Mouse (Mus musculus) liver, embryonic 12.5 days (tissue): ENCODE results near the gene Adgre5. TPM values are rescaled to one million over a fixed set of nuclear protein-coding genes. Genes with fewer than 3 reads are reported as not detected.

ENCODE experiments used
- ATAC-seq: fragments of 200-750 bp; cut with Nextera tagmentation; 2 replicates; pipeline ENCODE4 v1.8.0; 2017; ENCODE audit warnings: moderate number of reproducible peaks, mild to moderate bottlenecking, moderate library complexity
- H3K27ac ChIP-seq: fragments of 300-500 bp; sonication (generic); 2 replicates; pipeline ENCODE4 v1.5.1; 2016; ENCODE audit warnings: mild to moderate bottlenecking
- H3K27me3 ChIP-seq: fragments of 300-500 bp; sonication (generic); replicated peaks from 2 replicates; pipeline ENCODE4 v1.6.1; 2016; ENCODE audit warnings: mild to moderate bottlenecking, moderate library complexity
- H3K36me3 ChIP-seq: fragments of 300-500 bp; sonication (generic); 2 replicates; pipeline ENCODE4 v1.6.1; 2016; ENCODE audit warnings: mild to moderate bottlenecking, moderate library complexity
- H3K4me1 ChIP-seq: fragments of 300-500 bp; sonication (generic); 2 replicates; pipeline ENCODE4 v1.6.1; 2016
- H3K4me2 ChIP-seq: fragments of 300-500 bp; sonication (generic); 2 replicates; pipeline ENCODE4 v1.6.1; 2016; ENCODE audit warnings: mild to moderate bottlenecking, moderate library complexity
- H3K4me3 ChIP-seq: fragments of 300-500 bp; sonication (generic); 2 replicates; pipeline ENCODE4 v1.5.1; 2016; ENCODE audit warnings: mild to moderate bottlenecking, moderate library complexity
- H3K9ac ChIP-seq: fragments of 300-500 bp; sonication (generic); 2 replicates; pipeline ENCODE4 v1.6.1; 2016; ENCODE audit warnings: mild to moderate bottlenecking, moderate library complexity
- H3K9me3 ChIP-seq: fragments of 300-500 bp; sonication (generic); replicated peaks from 2 replicates; pipeline ENCODE4 v1.6.1; 2016; ENCODE audit warnings: mild to moderate bottlenecking, moderate library complexity
- WGBS: fragments of 180-500 bp; shearing (Covaris S2); methylation state at CpG from one replicate; pipeline ENCODE4 v1.1.7; 2016; ENCODE audit not compliant: insufficient replicate concordance; 5-methylcytosine and 5-hydroxymethylcytosine counted together
- polyA plus RNA-seq: library from polyadenylated mRNA; unstranded; fragments of >200 nt; fragmentation: Nextera tagmentation; extraction: Ambion mirVana; gene quantifications from 2 replicates; pipeline ENCODE4 v1.2.1, GENCODE M21; 2016

Adgre5 gene
- polyA plus RNA-seq, 1 experiment from 2014 or later = 11.5 TPM

DNA sequence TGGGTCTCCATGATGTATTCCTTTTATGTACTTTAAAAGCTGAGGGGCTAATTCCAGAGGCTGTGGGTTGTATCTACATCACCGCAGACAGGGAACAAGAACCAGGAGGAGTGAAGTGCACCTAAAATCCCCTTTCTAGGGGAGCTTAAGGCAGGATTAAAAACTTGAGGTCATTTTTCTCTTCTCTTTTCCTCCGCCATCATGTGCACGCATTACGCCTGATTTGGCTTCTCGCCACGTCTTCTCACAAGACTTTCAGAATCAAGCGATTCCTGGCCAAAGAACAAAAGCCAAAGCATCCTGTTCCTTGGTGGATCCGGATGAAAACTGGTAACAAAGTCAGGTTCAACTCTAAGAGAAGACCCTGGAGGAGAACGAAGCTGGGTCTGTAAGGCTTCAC, 8.1 kb upstream of the Adgre5 start:
- WGBS = 76% methylated on average over 9 of the region's 9 CpGs
- Histone ChIP-seq H3K4me3 (no peak overlapping the region), H3K4me1 (peaks cover 17% of the 10 kb centered on the region), H3K36me3 (no peaks in the 10 kb centered on the region), H3K4me2 (no peak overlapping the region), H3K9me3 (no peaks in the 10 kb centered on the region), H3K27me3 (peaks cover 51% of the 10 kb centered on the region), H3K27ac (no peak overlapping the region), H3K9ac (no peak overlapping the region)
- no peak for ATAC-seq

GRCm38 (mm10) chr8:83748708-83749107, 7.6 kb upstream of the Adgre5 start:
- H3K36me3 ChIP-seq = no peaks in the 10 kb centered on the region
- WGBS = 18% methylated on average over 3 of the region's 3 CpGs
- peak overlapping the region; percentile 60; the same call in 1 of the 2 replicates for H3K4me2 ChIP-seq
- H3K9me3 ChIP-seq = no peaks in the 10 kb centered on the region
- no peak overlapping the region for H3K4me3 ChIP-seq
- H3K9ac ChIP-seq = no peak overlapping the region
- no peak overlapping the region for H3K27ac ChIP-seq
- H3K27me3 ChIP-seq = peaks cover 51% of the 10 kb centered on the region
- 0 out of 2 replicates have a peak, but pooled peaks have one; percentile 35 for ATAC-seq
- H3K4me1 ChIP-seq = peaks cover 17% of the 10 kb centered on the region

DNA sequence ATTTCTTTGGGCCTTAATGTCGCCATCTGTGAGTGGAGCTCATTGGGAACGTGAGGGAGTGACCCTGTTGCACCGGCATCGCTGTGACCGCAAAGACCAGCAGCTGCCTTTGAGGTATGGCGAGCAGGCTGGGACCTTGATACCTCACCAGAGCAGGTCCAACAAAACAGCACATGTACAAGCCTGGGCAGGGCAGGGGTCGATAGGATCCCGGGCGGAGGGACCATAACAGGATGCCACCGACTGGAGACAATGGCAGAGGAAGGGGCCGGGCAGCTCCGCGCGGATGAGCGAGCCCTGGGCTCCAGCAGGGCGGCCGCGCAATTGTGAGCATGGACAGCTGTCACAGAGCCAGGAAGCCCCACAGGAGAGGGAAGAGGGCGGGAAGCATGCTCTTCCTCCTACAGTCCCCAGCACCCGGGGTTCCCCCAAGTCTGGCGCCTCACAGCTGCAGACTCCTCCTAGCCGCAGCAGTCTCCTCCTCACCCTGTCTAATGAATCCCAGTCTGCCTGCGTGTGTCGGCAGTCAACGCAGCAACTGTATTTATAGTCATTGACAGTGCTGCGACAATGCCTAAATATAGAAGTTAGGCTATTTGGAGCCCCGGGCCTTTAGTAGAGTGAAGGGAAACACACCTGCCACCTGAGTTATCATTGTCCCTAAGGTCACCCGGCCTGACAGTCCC, 6.7 kb upstream of the Adgre5 start:
- peak overlapping the region; percentile 37 for H3K4me3 ChIP-seq
- H3K9me3 ChIP-seq = no peaks in the 10 kb centered on the region
- peak; percentile 58 for ATAC-seq
- H3K9ac ChIP-seq = 0 out of 2 replicates have a peak overlapping the region, but pooled peaks have one; percentile 14
- no peaks in the 10 kb centered on the region for H3K36me3 ChIP-seq
- no peak overlapping the region for H3K27ac ChIP-seq
- H3K4me1 ChIP-seq = peaks cover 21% of the 10 kb centered on the region
- WGBS = 4% methylated on average over 28 of the region's 28 CpGs
- H3K4me2 ChIP-seq = peak overlapping the region; percentile 60
- peaks cover 49% of the 10 kb centered on the region for H3K27me3 ChIP-seq

- H3K27me3 ChIP-seq = peaks cover 56% of the 10 kb centered on the region
- ATAC-seq = no peak
- no peaks in the 10 kb centered on the region for H3K9me3 ChIP-seq
- H3K4me1 ChIP-seq = peaks cover 58% of the 10 kb centered on the region
- no peak overlapping the region for H3K27ac ChIP-seq
- 76% methylated on average over 4 of the region's 4 CpGs for WGBS
- H3K4me2 ChIP-seq = no peak overlapping the region
- no peak overlapping the region for H3K9ac ChIP-seq
- no peaks in the 10 kb centered on the region for H3K36me3 ChIP-seq
- no peak overlapping the region for H3K4me3 ChIP-seq
These were observed 2.9 kb upstream of the Adgre5 start for GRCm38 (mm10) chr8:83744070-83744469.

- H3K9me3 ChIP-seq = no peaks in the 10 kb centered on the region
- no peaks in the 10 kb centered on the region for H3K36me3 ChIP-seq
- H3K4me3 ChIP-seq = no peak overlapping the region
- peaks cover 45% of the 10 kb centered on the region for H3K27me3 ChIP-seq
- peaks cover 57% of the 10 kb centered on the region for H3K4me1 ChIP-seq
- no peak overlapping the region for H3K4me2 ChIP-seq
- H3K9ac ChIP-seq = no peak overlapping the region
- H3K27ac ChIP-seq = no peak overlapping the region
- ATAC-seq = peak; percentile 47; the same call in 1 of the 2 replicates
- 46% methylated on average over 6 of the region's 6 CpGs for WGBS
These were observed 1.8 kb upstream of the Adgre5 start for GRCm38 (mm10) chr8:83742968-83743367.

DNA sequence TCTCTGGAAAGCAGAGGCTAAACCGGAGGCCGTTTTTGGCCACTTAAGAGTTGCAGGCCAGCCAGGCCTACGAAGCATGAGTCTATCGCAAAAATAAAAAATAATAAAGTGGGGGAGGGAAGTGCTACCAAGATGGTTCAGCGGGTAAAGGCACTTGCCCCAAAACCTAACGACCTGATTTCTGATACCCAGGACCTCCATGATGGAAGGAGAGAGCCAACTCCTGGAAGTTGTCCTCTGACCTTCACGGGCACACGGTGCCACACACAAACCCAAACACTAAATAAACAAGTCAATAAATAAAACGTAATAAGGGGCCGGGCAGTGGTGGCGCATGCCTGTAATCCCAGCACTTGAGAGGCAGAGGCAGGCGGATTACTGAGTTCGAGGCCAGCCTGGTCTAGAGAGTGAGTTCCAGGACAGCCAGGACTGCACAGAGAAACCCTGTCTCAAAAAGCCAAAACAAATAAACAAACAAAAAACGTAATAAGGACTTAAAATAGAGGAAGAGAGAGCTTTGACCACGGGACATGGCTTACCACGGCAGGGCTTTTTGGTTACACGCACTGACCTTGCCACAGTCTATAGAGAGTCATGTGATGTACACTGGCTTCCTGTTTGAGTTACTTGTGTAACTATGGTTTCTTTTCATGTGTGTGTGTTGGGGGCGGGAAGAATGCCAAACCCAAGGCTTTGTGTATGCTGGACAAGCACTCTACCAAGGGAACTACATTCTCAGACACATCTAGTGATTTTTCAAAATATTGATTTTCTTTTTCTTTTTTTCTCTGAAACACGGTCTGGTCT, 926 bp upstream of the Adgre5 start:
- no peak overlapping the region for H3K27ac ChIP-seq

GRCm38 (mm10) chr8:83740586-83740975, 545 bp downstream of the Adgre5 start:
- H3K27ac ChIP-seq = 0 out of 2 replicates have a peak overlapping the region, but pooled peaks have one; percentile 32
- H3K27me3 ChIP-seq = peaks cover 24% of the 10 kb centered on the region
- H3K4me2 ChIP-seq = peak overlapping the region; percentile 83
- peaks cover 56% of the 10 kb centered on the region for H3K4me1 ChIP-seq
- peak overlapping the region; percentile 64 for H3K9ac ChIP-seq
- ATAC-seq = 0 out of 2 replicates have a peak, but pooled peaks have one; percentile 14
- H3K9me3 ChIP-seq = no peaks in the 10 kb centered on the region; the same call in 1 of the 2 replicates
- H3K36me3 ChIP-seq = no peaks in the 10 kb centered on the region
- WGBS = 21% methylated on average over 3 of the region's 3 CpGs
- peak overlapping the region; percentile 59 for H3K4me3 ChIP-seq

More for the DNA sequence above, 926 bp upstream of the Adgre5 start:
- H3K27me3 ChIP-seq = peaks cover 36% of the 10 kb centered on the region
- peak overlapping the region; percentile 83 for H3K4me2 ChIP-seq
- WGBS = 70% methylated on average over 19 of the region's 19 CpGs
- ATAC-seq = no peak
- H3K9me3 ChIP-seq = no peaks in the 10 kb centered on the region; the same call in 1 of the 2 replicates
- H3K4me1 ChIP-seq = peaks cover 56% of the 10 kb centered on the region
- H3K36me3 ChIP-seq = no peaks in the 10 kb centered on the region
- peak overlapping the region; percentile 59 for H3K4me3 ChIP-seq
- H3K9ac ChIP-seq = 0 out of 2 replicates have a peak overlapping the region, but pooled peaks have one; percentile 64

- Histone ChIP-seq H3K4me3 (0 out of 2 replicates have a peak overlapping the region, but pooled peaks have one; percentile 59), H3K27me3 (peaks cover 22% of the 10 kb centered on the region), H3K27ac (peak overlapping the region; percentile 23; the same call in 1 of the 2 replicates), H3K36me3 (no peaks in the 10 kb centered on the region), H3K4me2 (peak overlapping the region; percentile 83), H3K4me1 (peaks cover 56% of the 10 kb centered on the region), H3K9me3 (no peaks in the 10 kb centered on the region; the same call in 1 of the 2 replicates), H3K9ac (peak overlapping the region; percentile 14; the same call in 1 of the 2 replicates)
- no peak for ATAC-seq
- 29% methylated on average over 8 of the region's 8 CpGs for WGBS
These were observed 1.2 kb downstream of the Adgre5 start for GRCm38 (mm10) chr8:83739711-83740468.

DNA sequence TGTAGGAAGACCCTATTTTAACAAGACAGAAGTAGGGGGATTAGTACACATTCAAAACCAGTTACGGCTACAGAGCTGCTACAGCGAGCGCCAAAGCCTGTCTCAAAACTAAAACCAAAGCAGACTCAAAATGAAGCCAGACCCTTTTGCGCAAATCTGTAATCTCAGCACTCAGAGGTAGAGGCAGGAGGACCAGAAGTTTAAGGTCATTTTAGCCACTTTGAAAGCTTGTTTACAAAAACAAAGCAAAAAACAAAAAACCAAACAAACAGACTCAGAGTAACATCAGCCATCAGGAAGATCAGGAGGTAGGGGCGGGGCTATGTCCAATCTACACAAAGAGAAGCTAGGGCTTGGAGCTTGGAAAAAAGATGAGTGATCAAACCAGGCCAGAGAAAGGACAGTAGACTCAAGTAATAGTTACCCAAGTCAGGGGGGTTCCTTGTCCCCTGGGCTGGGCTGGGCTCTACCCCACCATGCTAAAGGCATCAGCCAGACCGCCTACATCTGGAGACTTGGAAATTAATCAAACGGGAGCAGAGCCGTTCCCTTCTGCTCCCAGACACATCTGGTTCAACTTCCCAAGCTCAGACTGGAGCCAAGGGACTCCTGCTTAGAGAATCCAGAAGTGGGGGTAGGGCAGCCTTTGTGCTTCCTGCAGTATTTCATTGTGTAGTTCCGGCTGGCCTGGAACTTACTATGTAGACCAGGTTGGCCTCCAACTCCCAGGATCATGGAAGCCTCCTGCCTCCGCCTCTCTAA, 2.0 kb downstream of the Adgre5 start:
- Histone ChIP-seq H3K9ac (no peak overlapping the region), H3K4me3 (no peak overlapping the region), H3K4me1 (peaks cover 56% of the 10 kb centered on the region), H3K27me3 (peaks cover 22% of the 10 kb centered on the region), H3K9me3 (no peaks in the 10 kb centered on the region; the same call in 1 of the 2 replicates), H3K27ac (peak overlapping the region; percentile 23; the same call in 1 of the 2 replicates), H3K36me3 (no peaks in the 10 kb centered on the region), H3K4me2 (peak overlapping the region; percentile 83)
- 75% methylated on average over 10 of the region's 10 CpGs for WGBS
- ATAC-seq = no peak

DNA sequence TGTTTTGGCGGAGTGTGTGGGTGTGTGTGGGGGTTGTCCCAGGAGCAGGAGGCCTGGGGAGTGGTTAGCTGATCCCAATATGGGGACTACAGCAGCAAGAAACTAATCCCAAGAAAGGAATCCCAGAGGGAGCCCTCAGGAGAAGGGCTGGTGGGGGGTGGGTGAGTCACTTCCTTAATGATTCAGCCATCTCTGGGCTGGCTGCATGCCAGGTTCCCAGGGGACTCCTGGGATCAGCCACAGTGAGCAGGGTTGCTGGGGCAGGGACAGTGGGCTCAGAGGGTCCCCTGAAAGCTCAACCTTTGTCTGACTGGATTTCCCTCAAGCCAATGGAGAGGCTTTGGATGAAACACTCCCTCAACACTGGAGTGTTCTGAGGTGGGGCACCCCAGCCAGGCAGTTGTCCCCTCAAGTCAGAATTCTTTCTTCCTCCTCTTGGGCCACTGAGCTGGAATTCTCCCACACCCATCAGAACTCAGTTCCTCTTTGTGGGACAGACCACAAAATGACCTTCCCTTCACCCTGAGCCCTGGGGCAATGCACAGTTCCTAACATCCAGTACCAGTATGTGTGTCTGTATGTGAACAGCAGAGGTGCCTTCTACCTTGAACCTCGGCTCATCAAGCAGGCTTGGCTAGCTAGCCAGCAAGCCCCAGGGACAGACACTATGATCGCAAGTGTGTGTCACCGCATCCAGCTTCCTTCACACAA, 3.1 kb downstream of the Adgre5 start:
- H3K27ac ChIP-seq = no peak overlapping the region
- peaks cover 54% of the 10 kb centered on the region for H3K4me1 ChIP-seq
- no peaks in the 10 kb centered on the region; the same call in 1 of the 2 replicates for H3K9me3 ChIP-seq
- ATAC-seq = no peak
- no peak overlapping the region for H3K4me3 ChIP-seq
- peaks cover 22% of the 10 kb centered on the region for H3K27me3 ChIP-seq
- H3K4me2 ChIP-seq = no peak overlapping the region; the same call in 1 of the 2 replicates
- no peaks in the 10 kb centered on the region for H3K36me3 ChIP-seq
- H3K9ac ChIP-seq = no peak overlapping the region
- 32% methylated on average over 4 of the region's 4 CpGs for WGBS
